25 mouse cellular contexts compared by ENCODE assay signal in genomic region chr16:32740003-32740663, GRCm38 (mm10). TPM values are rescaled to one million over a fixed set of nuclear protein-coding genes. Genes with fewer than 3 reads are reported as not detected.
DNase-seq lines count a peak whose midpoint lies in the region; ATAC-seq and TF ChIP-seq lines count a peak whose summit lies in the region.
"Had no signal": no experiment of that assay in that cellular context is flagged by ENCODE, and none has a peak within 500 bp of the region (broad histone marks: within the 10 kb centered on the region; RNA-seq: fewer than 3 reads in every experiment).

No protein-coding gene starts in this region.

- H3K4me3 ChIP-seq in hindbrain, embryonic 10.5 days: no peak overlapping the region
- H3K4me3 ChIP-seq in hindbrain, embryonic 14.5 days (replicated peaks; ENCODE audit: low read length): no peak overlapping the region
- no peak overlapping the region for H3K4me3 ChIP-seq in liver, embryonic 16.5 days (ENCODE audit: low read depth, low read length)
- peak overlapping the region; percentile 45 for H3K4me3 ChIP-seq in small intestine, adult 2 months (ENCODE audit: low read depth, low read length)
- H3K4me3 ChIP-seq: forebrain, embryonic 12.5 days; heart, embryonic 13.5 days; kidney, embryonic 15.5 days; layer of hippocampus, adult 2 months; limb, embryonic 13.5 days; midbrain, embryonic 12.5 days; neural tube, embryonic 13.5 days had no signal

- peak; percentile 19 for DNase-seq in hindbrain, embryonic 10.5 days (ENCODE audit: low spot score)
- no peak for DNase-seq in hindbrain, embryonic 14.5 days (ENCODE audit: low spot score)
- DNase-seq in liver: no peak
- DNase-seq in ZHBTc4 (ENCODE audit: low read depth, low spot score): peak; percentile 71
- no peak for DNase-seq in cerebellum, adult 11-12 months
- DNase-seq in frontal cortex, adult 2 months (ENCODE audit: extremely low spot score in 1 of 2, low spot score in 1 of 2): no peak
- DNase-seq: adrenal gland, adult 2 months; cerebellum, postnatal 25 days; heart, adult 11 months; layer of hippocampus, postnatal 36 days; lung, embryonic 14.5 days; spleen, adult 18-20 months; thymus, adult 2 months had no signal

- peaks cover 42% of the 10 kb centered on the region for H3K4me1 ChIP-seq in hindbrain, embryonic 10.5 days (replicated peaks)
- no peaks in the 10 kb centered on the region for H3K4me1 ChIP-seq in hindbrain, embryonic 14.5 days (replicated peaks; ENCODE audit: control insufficient read depth, insufficient read depth, low read length)
- H3K4me1 ChIP-seq in liver, embryonic 16.5 days (ENCODE audit: control insufficient read depth, low read depth, low read length): no peaks in the 10 kb centered on the region; the same call in 1 of the 2 replicates
- peaks cover 41% of the 10 kb centered on the region for H3K4me1 ChIP-seq in small intestine, adult 2 months (ENCODE audit: control insufficient read depth, insufficient read depth, insufficient read length, low read length)
- H3K4me1 ChIP-seq: heart, embryonic 13.5 days; kidney, embryonic 15.5 days; limb, embryonic 13.5 days; midbrain, embryonic 12.5 days; neural tube, embryonic 13.5 days had no signal

- H3K4me2 ChIP-seq in hindbrain, embryonic 14.5 days (replicated peaks): no peak overlapping the region
- no peak overlapping the region for H3K4me2 ChIP-seq in liver, embryonic 16.5 days (ENCODE audit: low read depth, low read length)
- H3K4me2 ChIP-seq: forebrain, embryonic 12.5 days; heart, embryonic 13.5 days; kidney, embryonic 15.5 days; limb, embryonic 13.5 days; lung, embryonic 14.5 days; midbrain, embryonic 12.5 days; neural tube, embryonic 13.5 days had no signal

- no peak overlapping the region for H3K9ac ChIP-seq in hindbrain, embryonic 14.5 days
- no peak overlapping the region for H3K9ac ChIP-seq in liver, embryonic 16.5 days (ENCODE audit: low read depth, low read length)
- H3K9ac ChIP-seq: forebrain, embryonic 12.5 days; heart, embryonic 13.5 days; kidney, embryonic 15.5 days; limb, embryonic 13.5 days; lung, embryonic 14.5 days; neural tube, embryonic 13.5 days had no signal

- no peaks in the 10 kb centered on the region for H3K9me3 ChIP-seq in hindbrain, embryonic 10.5 days
- no peaks in the 10 kb centered on the region for H3K9me3 ChIP-seq in hindbrain, embryonic 14.5 days (ENCODE audit: control insufficient read depth, low read length)
- no peaks in the 10 kb centered on the region for H3K9me3 ChIP-seq in liver, embryonic 16.5 days (replicated peaks; ENCODE audit: control insufficient read depth, low read length)
- H3K9me3 ChIP-seq: forebrain, embryonic 12.5 days; heart, embryonic 13.5 days; kidney, embryonic 15.5 days; limb, embryonic 13.5 days; midbrain, embryonic 12.5 days; neural tube, embryonic 13.5 days had no signal

- peak overlapping the region; percentile 56 for H3K27ac ChIP-seq in hindbrain, embryonic 10.5 days
- no peak overlapping the region for H3K27ac ChIP-seq in hindbrain, embryonic 14.5 days
- no peak overlapping the region for H3K27ac ChIP-seq in liver, embryonic 16.5 days (ENCODE audit: low read length)
- peak overlapping the region; percentile 100 for H3K27ac ChIP-seq in small intestine, adult 2 months (ENCODE audit: insufficient read depth, low read depth, low read length)
- H3K27ac ChIP-seq: forebrain, embryonic 12.5 days; heart, embryonic 13.5 days; kidney, embryonic 15.5 days; layer of hippocampus, adult 2 months; limb, embryonic 13.5 days; macrophage; midbrain, embryonic 12.5 days; neural tube, embryonic 13.5 days had no signal

- 53% methylated on average over 8 of the region's 8 CpGs for WGBS in hindbrain, embryonic 10.5 days
- WGBS in hindbrain, embryonic 14.5 days: 43% methylated on average over 8 of the region's 8 CpGs
- WGBS in liver, embryonic 16.5 days (ENCODE audit: insufficient replicate concordance): 57% methylated on average over 8 of the region's 8 CpGs
- 22% methylated on average over 8 of the region's 8 CpGs for WGBS in small intestine, adult 2 months

- 0 out of 2 replicates have a peak, but pooled peaks cover 5% of the 10 kb centered on the region for H3K27me3 ChIP-seq in hindbrain, embryonic 10.5 days (ENCODE audit: insufficient read depth, poor library complexity, severe bottlenecking)
- H3K27me3 ChIP-seq in hindbrain, embryonic 14.5 days (ENCODE audit: control insufficient read depth, insufficient read depth, low read length): no peaks in the 10 kb centered on the region
- H3K27me3 ChIP-seq in liver, embryonic 16.5 days (ENCODE audit: control insufficient read depth, insufficient read depth, low read depth, low read length): no peaks in the 10 kb centered on the region
- no peaks in the 10 kb centered on the region for H3K27me3 ChIP-seq in small intestine, adult 2 months (ENCODE audit: control insufficient read depth, insufficient read depth, low read length)
- H3K27me3 ChIP-seq: heart, embryonic 13.5 days; kidney, embryonic 15.5 days; midbrain, embryonic 12.5 days; neural tube, embryonic 13.5 days had no signal

- no peak; the same call in 1 of the 2 replicates for TF ChIP-seq POLR2A in small intestine, adult 2 months (IDR thresholded peaks at IDR 0.05; ENCODE audit: low read depth, low read length)

- TF ChIP-seq CTCF in small intestine, adult 2 months (IDR thresholded peaks at IDR 0.05; ENCODE audit: extremely low read depth, insufficient read length, insufficient replicate concordance, low read depth, low read length): no peak

- ATAC-seq in hindbrain, embryonic 14.5 days (ENCODE audit: low FRiP score): no peak
- ATAC-seq in liver, embryonic 16.5 days (ENCODE audit: low read depth): peak; percentile 48; the same call in 1 of the 2 replicates
- ATAC-seq: hindbrain, embryonic 16.5 days had no signal

- H3K36me3 ChIP-seq in hindbrain, embryonic 10.5 days: no peaks in the 10 kb centered on the region
- no peaks in the 10 kb centered on the region for H3K36me3 ChIP-seq in hindbrain, embryonic 14.5 days (replicated peaks; ENCODE audit: control insufficient read depth, insufficient read depth)
- H3K36me3 ChIP-seq in liver, embryonic 16.5 days (ENCODE audit: control insufficient read depth, insufficient read depth): no peaks in the 10 kb centered on the region
- no peaks in the 10 kb centered on the region for H3K36me3 ChIP-seq in small intestine, adult 2 months (ENCODE audit: control insufficient read depth, insufficient read depth, low read length)
- H3K36me3 ChIP-seq: forebrain, embryonic 12.5 days; heart, embryonic 13.5 days; kidney, embryonic 15.5 days; limb, embryonic 13.5 days; midbrain, embryonic 12.5 days; neural tube, embryonic 13.5 days had no signal

RNA-seq across cellular contexts. Expression of gene Muc4, which starts 4.4 kb away (rescaled TPM):
- polyA plus RNA-seq in hindbrain, embryonic 10.5 days (2016; fragmentation: Nextera tagmentation; extraction: Ambion mirVana): 0.56 and 0.63 TPM in 2 replicates
- not detected in 2 replicates for polyA plus RNA-seq in hindbrain, embryonic 14.5 days (2014; fragmentation: Nextera tagmentation; extraction: Ambion mirVana)
- 0.70 and 0.78 TPM in 2 replicates for polyA plus RNA-seq in liver, embryonic 16.5 days (2015; fragmentation: Nextera tagmentation; extraction: Ambion mirVana)
- polyA plus RNA-seq in small intestine, adult 2 months (2012; rRNA removed): 18.8 and 39.8 TPM in 2 replicates
- polyA plus RNA-seq in frontal cortex, adult 2 months (2012; rRNA removed): 0.02 and 0.08 TPM in 2 replicates
- polyA plus RNA-seq: adrenal gland, adult 2 months; embryonic facial prominence, embryonic 11.5 days; hindbrain, embryonic 16.5 days; limb, embryonic 13.5 days; macrophage; neural tube, embryonic 13.5 days had no signal

RNA-seq across cellular contexts. Expression of gene Muc20, which starts 57.1 kb away (rescaled TPM):
- 0.09 TPM in 1 of 2 replicates, not detected in the other for polyA plus RNA-seq in hindbrain, embryonic 10.5 days (2016; fragmentation: Nextera tagmentation; extraction: Ambion mirVana)
- not detected in 2 replicates for polyA plus RNA-seq in hindbrain, embryonic 14.5 days (2014; fragmentation: Nextera tagmentation; extraction: Ambion mirVana)
- polyA plus RNA-seq in liver, embryonic 16.5 days (2015; fragmentation: Nextera tagmentation; extraction: Ambion mirVana): 0.11 TPM in 1 of 2 replicates, not detected in the other
- 0.11 and 0.39 TPM in 2 replicates for polyA plus RNA-seq in small intestine, adult 2 months (2012; rRNA removed)
- 0.04 TPM in 1 of 2 replicates, not detected in the other for polyA plus RNA-seq in frontal cortex, adult 2 months (2012; rRNA removed)
- polyA plus RNA-seq: adrenal gland, adult 2 months; embryonic facial prominence, embryonic 11.5 days; forebrain, embryonic 12.5 days; hindbrain, embryonic 16.5 days; limb, embryonic 13.5 days; lung, embryonic 14.5 days; macrophage; midbrain, embryonic 12.5 days; neural tube, embryonic 13.5 days had no signal

Comparison
In these comparisons a context has a peak if more than half of its experiments do, and no peak if none do; other contexts are left out.
1. DNase-seq: peak in hindbrain, embryonic 10.5 days (single experiment) and ZHBTc4 (single experiment); none in hindbrain, embryonic 14.5 days (single experiment), liver (single experiment), cerebellum, adult 11-12 months (single experiment) and frontal cortex, adult 2 months (0 of 2).
2. H3K27ac ChIP-seq: peak in hindbrain, embryonic 10.5 days (single experiment) and small intestine, adult 2 months (single experiment); none in hindbrain, embryonic 14.5 days (single experiment) and liver, embryonic 16.5 days (single experiment).
3. RNA of gene Muc4, which starts 4.4 kb away (polyA plus RNA-seq): 18.8 to 39.8 TPM in small intestine, adult 2 months; 0.70 to 0.78 TPM in liver, embryonic 16.5 days, 0.56 to 0.63 TPM in hindbrain, embryonic 10.5 days, 0.02 to 0.08 TPM in frontal cortex, adult 2 months and not detected in hindbrain, embryonic 14.5 days; every median in the first group is over 10 times any median in the second.